Mouse (Mus musculus): ENCODE data around the gene Ltk. TPM values are rescaled to one million over a fixed set of nuclear protein-coding genes. Genes with fewer than 3 reads are reported as not detected.

Ltk gene
- total RNA-seq (2021) (not detected), polyA plus RNA-seq (2012; rRNA removed) (0.09 and 0.39 TPM in 2 replicates)
- long read RNA-seq, result 0 reads

GRCm38 (mm10) chr2:119760251-119760650 is at the start of gene Ltk:
Gene Ltk, minus strand, starts transcription at chr2:119760431.
- peaks cover 15% of the 10 kb centered on the region for H3K27me3 ChIP-seq (ENCODE audit: control insufficient read depth, insufficient read depth, low read length)
- intact Hi-C loops (cut with DNase I), result no loop called here
- 20% methylated on average over 9 of the region's 9 CpGs for WGBS
- no peak within 1 kb of the TSS for H3K4me3 ChIP-seq
- no peak within 1 kb of the TSS for H3K27ac ChIP-seq
- no peaks in the 10 kb centered on the region for H3K36me3 ChIP-seq (ENCODE audit: control insufficient read depth, insufficient read depth, low read length)
- TF ChIP-seq CTCF (IDR thresholded peaks at IDR 0.05) (no peak), EP300 (IDR thresholded peaks at IDR 0.05; ENCODE audit: insufficient read depth, low read depth, low read length) (no peak), POLR2A (IDR thresholded peaks at IDR 0.05; ENCODE audit: insufficient read depth, low read depth, low read length) (no peak)
- H3K4me1 ChIP-seq (ENCODE audit: control insufficient read depth, insufficient read depth, low read length), result peaks cover 1% of the 10 kb centered on the region; the same call in 1 of the 2 replicates
- H3K79me2 ChIP-seq (replicated peaks; ENCODE audit: control insufficient read depth, insufficient read depth, low read length), result no peaks in the 10 kb centered on the region
- no peak within 1 kb of the TSS for H3K9ac ChIP-seq (ENCODE audit: low read depth, low read length)
- no peak for DNase-seq

GRCm38 (mm10) chr2:119808881-119809280 is 48.6 kb upstream of the Ltk start:
- 53% methylated on average over 4 of the region's 4 CpGs for WGBS
- no peak for TF ChIP-seq POLR2A (IDR thresholded peaks at IDR 0.05; ENCODE audit: insufficient read depth, low read depth, low read length)
- TF ChIP-seq CTCF (IDR thresholded peaks at IDR 0.05), result no peak
- TF ChIP-seq EP300 (IDR thresholded peaks at IDR 0.05; ENCODE audit: insufficient read depth, low read depth, low read length), result no peak
- intact Hi-C loops (cut with DNase I), result no loop called here
- Histone ChIP-seq H3K36me3 (ENCODE audit: control insufficient read depth, insufficient read depth, low read length) (no peaks in the 10 kb centered on the region), H3K79me2 (replicated peaks; ENCODE audit: control insufficient read depth, insufficient read depth, low read length) (no peaks in the 10 kb centered on the region), H3K9ac (ENCODE audit: low read depth, low read length) (no peak overlapping the region), H3K4me3 (no peak overlapping the region), H3K4me1 (ENCODE audit: control insufficient read depth, insufficient read depth, low read length) (no peaks in the 10 kb centered on the region), H3K27ac (no peak overlapping the region), H3K27me3 (ENCODE audit: control insufficient read depth, insufficient read depth, low read length) (no peaks in the 10 kb centered on the region)
- no peak for DNase-seq

- TF ChIP-seq CTCF (IDR thresholded peaks at IDR 0.05) (no peak), POLR2A (IDR thresholded peaks at IDR 0.05; ENCODE audit: insufficient read depth, low read depth, low read length) (no peak), EP300 (IDR thresholded peaks at IDR 0.05; ENCODE audit: insufficient read depth, low read depth, low read length) (no peak)
- H3K27me3 ChIP-seq (ENCODE audit: control insufficient read depth, insufficient read depth, low read length), result no peaks in the 10 kb centered on the region
- H3K36me3 ChIP-seq (ENCODE audit: control insufficient read depth, insufficient read depth, low read length), result no peaks in the 10 kb centered on the region
- no peak overlapping the region for H3K4me3 ChIP-seq
- no peaks in the 10 kb centered on the region for H3K4me1 ChIP-seq (ENCODE audit: control insufficient read depth, insufficient read depth, low read length)
- 55% methylated on average over 4 of the region's 4 CpGs for WGBS
- no peak overlapping the region for H3K9ac ChIP-seq (ENCODE audit: low read depth, low read length)
- DNase-seq, result no peak
- intact Hi-C loops (cut with DNase I), result no loop called here
- no peaks in the 10 kb centered on the region for H3K79me2 ChIP-seq (replicated peaks; ENCODE audit: control insufficient read depth, insufficient read depth, low read length)
- H3K27ac ChIP-seq, result no peak overlapping the region
These were observed 48.2 kb upstream of the Ltk start for GRCm38 (mm10) chr2:119808438-119808837.

GRCm38 (mm10) chr2:119805536-119805935 is 45.3 kb upstream of the Ltk start:
- DNase-seq, result no peak
- H3K4me1 ChIP-seq (ENCODE audit: control insufficient read depth, insufficient read depth, low read length), result no peaks in the 10 kb centered on the region; the same call in 1 of the 2 replicates
- intact Hi-C loops (cut with DNase I), result no loop called here
- no peak overlapping the region for H3K4me3 ChIP-seq
- H3K79me2 ChIP-seq (replicated peaks; ENCODE audit: control insufficient read depth, insufficient read depth, low read length), result no peaks in the 10 kb centered on the region
- no peak overlapping the region for H3K9ac ChIP-seq (ENCODE audit: low read depth, low read length)
- WGBS, result 83% methylated on average over 8 of the region's 8 CpGs
- no peaks in the 10 kb centered on the region for H3K27me3 ChIP-seq (ENCODE audit: control insufficient read depth, insufficient read depth, low read length)
- no peaks in the 10 kb centered on the region for H3K36me3 ChIP-seq (ENCODE audit: control insufficient read depth, insufficient read depth, low read length)
- no peak for TF ChIP-seq POLR2A (IDR thresholded peaks at IDR 0.05; ENCODE audit: insufficient read depth, low read depth, low read length)
- TF ChIP-seq CTCF (IDR thresholded peaks at IDR 0.05), result no peak
- no peak for TF ChIP-seq EP300 (IDR thresholded peaks at IDR 0.05; ENCODE audit: insufficient read depth, low read depth, low read length)
- H3K27ac ChIP-seq, result no peak overlapping the region

DNA sequence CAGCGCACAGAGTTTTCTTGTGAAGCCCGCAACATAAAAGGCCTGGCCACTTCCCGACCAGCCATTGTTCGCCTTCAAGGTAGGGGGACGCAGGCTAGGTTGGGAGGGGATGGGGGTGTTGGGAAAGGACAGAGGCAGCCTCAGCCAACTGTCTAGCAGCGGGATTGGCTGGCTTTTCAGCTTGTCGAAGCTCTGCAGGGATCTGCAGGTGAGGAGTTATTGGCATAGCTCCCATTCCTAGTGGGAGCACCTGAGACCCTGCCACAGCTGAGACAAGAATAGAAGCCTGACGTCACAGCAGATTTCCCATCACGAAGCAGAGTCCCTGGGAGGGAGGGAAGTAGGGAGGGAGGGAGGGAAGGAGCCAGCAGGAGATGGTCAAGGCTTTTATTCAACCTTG is 44.5 kb upstream of the Ltk start:
- intact Hi-C loops (cut with DNase I), result no loop called here
- H3K4me1 ChIP-seq (ENCODE audit: control insufficient read depth, insufficient read depth, low read length), result peaks cover 2% of the 10 kb centered on the region

DNA sequence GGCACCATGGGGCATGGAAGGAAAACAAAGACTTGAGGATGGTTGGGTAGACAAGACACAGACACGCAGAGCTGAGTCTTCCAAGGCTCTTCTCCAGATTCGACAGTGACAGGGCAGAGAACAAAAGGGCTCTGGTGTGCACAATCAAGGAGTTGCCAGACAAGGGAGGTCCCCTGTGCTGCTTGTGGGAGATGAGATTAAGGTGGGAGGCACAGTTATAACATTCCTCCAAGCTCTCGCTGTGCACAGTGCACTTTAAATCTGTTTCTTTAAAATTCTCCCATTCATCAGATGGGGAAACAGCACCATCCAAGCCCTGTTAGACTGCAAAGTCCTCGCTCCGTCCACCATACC is 44.0 kb upstream of the Ltk start:
- DNase-seq, result no peak
- intact Hi-C loops (cut with DNase I), result no loop called here
- TF ChIP-seq POLR2A (IDR thresholded peaks at IDR 0.05; ENCODE audit: insufficient read depth, low read depth, low read length) (no peak), EP300 (IDR thresholded peaks at IDR 0.05; ENCODE audit: insufficient read depth, low read depth, low read length) (no peak), CTCF (IDR thresholded peaks at IDR 0.05) (no peak)
- H3K4me3 ChIP-seq, result no peak overlapping the region
- H3K27me3 ChIP-seq (ENCODE audit: control insufficient read depth, insufficient read depth, low read length), result no peaks in the 10 kb centered on the region; the same call in 1 of the 2 replicates
- no peak overlapping the region for H3K27ac ChIP-seq
- no peaks in the 10 kb centered on the region for H3K79me2 ChIP-seq (replicated peaks; ENCODE audit: control insufficient read depth, insufficient read depth, low read length)
- peaks cover 2% of the 10 kb centered on the region for H3K4me1 ChIP-seq (ENCODE audit: control insufficient read depth, insufficient read depth, low read length)
- H3K36me3 ChIP-seq (ENCODE audit: control insufficient read depth, insufficient read depth, low read length), result no peaks in the 10 kb centered on the region
- no peak overlapping the region for H3K9ac ChIP-seq (ENCODE audit: low read depth, low read length)
- 85% methylated on average over 5 of the region's 5 CpGs for WGBS

More for the DNA sequence above, 44.5 kb upstream of the Ltk start:
- no peaks in the 10 kb centered on the region for H3K36me3 ChIP-seq (ENCODE audit: control insufficient read depth, insufficient read depth, low read length)
- no peak overlapping the region for H3K27ac ChIP-seq
- 73% methylated on average over 9 of the region's 9 CpGs for WGBS
- H3K4me3 ChIP-seq, result no peak overlapping the region
- DNase-seq, result no peak
- no peak overlapping the region for H3K9ac ChIP-seq (ENCODE audit: low read depth, low read length)
- H3K79me2 ChIP-seq (replicated peaks; ENCODE audit: control insufficient read depth, insufficient read depth, low read length), result no peaks in the 10 kb centered on the region
- no peaks in the 10 kb centered on the region for H3K27me3 ChIP-seq (ENCODE audit: control insufficient read depth, insufficient read depth, low read length)
- no peak for TF ChIP-seq EP300 (IDR thresholded peaks at IDR 0.05; ENCODE audit: insufficient read depth, low read depth, low read length)
- no peak for TF ChIP-seq CTCF (IDR thresholded peaks at IDR 0.05)
- TF ChIP-seq POLR2A (IDR thresholded peaks at IDR 0.05; ENCODE audit: insufficient read depth, low read depth, low read length), result no peak

Measured in heart, adult 2 months (tissue).